Mouse (Mus musculus) cerebellum, adult (tissue): ENCODE measurements around the gene Bmp7.

Experiments used
- ATAC-seq: cut with Nextera tagmentation; 2 replicates; pipeline ENCODE4 v1.9.2; 2017; ENCODE audit warnings: mild to moderate bottlenecking, moderate library complexity, mixed read lengths; ENCODE audit not compliant: insufficient number of reproducible peaks, low FRiP score, low TSS enrichment

The Bmp7 gene

DNA sequence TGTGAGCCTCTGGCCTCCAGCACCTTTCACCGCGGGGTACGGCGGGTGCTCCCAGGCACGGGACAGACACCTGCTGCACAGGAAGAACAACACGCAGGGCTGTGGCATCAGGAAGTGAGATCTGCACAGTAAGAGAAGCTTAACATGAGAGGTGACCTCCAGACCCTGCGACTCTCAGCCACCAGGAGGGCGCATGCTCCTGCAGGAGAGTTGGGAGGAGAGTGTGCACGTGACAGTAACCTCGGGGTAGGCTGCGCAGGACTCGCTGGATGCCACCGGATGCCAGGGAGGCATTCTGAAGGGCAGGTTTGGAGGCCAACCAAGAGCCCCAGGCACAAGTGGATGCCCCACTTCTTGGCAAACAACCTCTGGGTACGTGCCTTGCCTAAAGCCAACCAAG lies 26.1 kb downstream of the Bmp7 start:
- no peak for ATAC-seq

DNA sequence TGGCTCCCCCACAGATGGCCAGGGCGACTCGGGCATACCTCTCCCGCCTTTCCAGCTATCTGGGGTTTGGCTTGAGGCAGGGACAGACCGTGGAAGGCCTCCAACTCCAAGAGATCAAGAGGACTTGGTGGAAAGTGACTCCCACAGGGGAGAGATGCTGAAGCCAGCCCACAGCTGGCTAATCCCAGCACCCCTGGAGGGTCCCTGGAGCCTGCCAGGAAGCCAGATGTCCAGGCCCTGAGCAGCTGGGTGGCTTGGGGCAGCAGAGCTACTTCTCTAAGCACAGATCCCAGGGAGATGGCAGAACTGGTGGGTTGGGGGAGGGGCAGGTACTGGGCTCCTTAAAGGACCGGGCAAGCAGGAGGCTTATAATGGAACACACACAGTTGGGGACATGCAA lies 28.4 kb downstream of the Bmp7 start:
- no peak for ATAC-seq

DNA sequence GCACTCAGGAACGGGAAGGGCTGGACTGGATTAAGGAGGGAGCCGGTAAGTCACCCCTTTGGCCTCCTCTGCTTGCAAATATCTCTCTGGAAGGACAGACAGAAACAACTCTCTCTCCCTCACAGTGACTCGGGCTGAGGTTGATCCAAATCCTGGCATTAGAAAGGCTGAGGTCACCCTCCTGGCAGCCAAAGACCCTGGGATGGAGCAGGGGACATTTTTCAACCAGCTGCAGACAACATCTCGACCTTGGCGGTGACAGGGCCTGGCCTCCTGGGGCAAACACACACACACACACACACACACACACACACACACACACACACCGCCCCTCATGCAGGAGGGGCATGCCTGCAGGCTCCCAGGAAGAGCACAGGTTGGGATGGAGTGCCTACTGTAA lies 29.0 kb downstream of the Bmp7 start:
- ATAC-seq = no peak

DNA sequence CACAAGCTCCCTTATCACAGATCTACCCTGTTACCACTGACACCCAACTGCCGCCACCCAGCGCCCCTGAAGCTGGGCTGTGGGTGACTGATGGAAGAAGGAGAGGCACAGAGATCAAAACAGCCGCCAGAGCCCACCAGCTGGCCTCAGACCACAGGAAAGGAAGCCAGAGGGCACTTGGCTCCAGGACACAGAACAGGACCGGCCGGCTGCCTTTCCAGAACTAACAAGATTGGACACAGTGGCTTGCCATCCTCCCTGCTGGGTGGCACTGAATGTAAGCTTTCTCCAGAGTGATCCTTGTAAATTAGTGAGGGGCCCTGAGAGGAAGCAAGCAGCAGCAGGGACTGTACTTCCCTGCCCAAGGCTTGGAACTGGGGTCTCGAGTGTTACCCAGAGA lies 30.7 kb downstream of the Bmp7 start:
- no peak for ATAC-seq

DNA sequence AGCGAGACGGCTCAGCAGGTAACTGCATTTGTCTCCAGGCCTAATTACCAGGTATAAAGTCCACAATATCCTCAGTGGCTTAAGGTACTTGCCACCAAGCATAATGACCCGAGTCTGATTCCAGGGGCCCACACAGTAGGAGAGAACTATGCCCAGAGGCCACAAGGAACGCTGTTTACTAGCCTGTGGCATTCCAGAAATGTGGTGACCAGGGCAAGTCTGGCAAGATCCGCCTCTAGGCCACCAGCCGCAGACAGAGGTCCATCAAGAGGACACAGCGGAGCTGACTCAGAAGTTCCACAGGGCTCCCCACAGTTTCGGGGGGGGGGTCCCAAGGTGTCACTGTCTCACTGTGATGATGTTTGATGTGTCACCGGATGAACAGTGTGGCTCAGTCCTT lies 34.0 kb downstream of the Bmp7 start:
- ATAC-seq = no peak

DNA sequence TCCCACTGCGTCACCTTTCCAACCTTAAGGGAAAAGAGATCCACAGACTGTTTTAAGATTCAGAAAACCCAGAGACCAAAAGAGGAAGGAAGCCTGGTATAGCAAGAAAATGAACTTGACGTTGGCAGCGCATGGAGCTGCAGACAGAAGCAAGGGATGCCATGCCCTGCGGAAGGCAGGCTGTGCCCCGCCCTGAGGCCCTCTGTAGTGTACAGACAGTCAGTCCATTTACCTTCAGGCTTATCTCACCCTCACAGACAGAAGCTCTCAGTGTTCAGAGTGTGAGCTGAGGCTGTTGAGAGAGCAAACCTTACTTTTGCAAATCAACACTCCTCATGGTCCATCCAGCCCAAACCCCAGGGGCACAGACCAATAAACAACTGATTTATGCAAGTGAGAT lies 35.1 kb downstream of the Bmp7 start:
- ATAC-seq = no peak

DNA sequence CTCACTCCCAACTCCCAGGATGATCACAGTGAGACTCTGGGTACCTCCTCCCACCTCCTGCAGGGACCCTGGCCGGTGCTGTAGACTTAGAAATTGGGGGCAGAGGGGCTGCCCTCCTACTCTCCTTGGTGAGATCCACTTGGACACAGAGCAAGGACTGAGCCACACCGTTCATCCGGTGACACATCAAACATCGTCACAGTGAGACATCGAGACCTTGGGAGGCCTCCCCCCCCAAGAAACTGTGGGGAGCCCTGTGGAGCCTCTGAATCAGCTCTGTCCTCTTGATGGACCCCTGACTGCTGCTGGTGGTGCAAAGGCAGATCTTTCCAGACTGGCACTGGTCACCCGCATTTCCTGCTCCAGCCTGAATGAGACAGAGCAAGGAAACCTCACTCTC lies 35.5 kb downstream of the Bmp7 start:
- ATAC-seq = no peak

DNA sequence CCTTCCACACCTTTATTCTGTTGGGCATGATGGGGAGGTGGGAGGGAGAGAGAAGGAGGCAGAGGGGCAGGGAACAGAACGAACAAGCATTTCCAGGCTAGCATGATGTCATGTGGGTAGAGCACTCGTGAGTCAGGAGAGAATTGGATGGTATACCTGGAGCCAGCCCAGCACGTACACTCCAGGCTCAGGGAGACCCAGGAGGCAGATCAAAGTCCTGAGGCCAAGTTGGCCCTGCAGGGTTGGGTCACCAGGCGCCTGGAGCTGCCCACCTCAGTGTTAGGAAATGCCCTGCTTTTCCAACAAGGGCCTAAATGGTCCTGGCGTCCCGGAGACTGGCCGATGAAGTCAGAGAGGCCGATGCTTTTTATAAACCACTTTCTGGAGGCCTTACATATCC lies 36.6 kb downstream of the Bmp7 start:
- no peak for ATAC-seq

DNA sequence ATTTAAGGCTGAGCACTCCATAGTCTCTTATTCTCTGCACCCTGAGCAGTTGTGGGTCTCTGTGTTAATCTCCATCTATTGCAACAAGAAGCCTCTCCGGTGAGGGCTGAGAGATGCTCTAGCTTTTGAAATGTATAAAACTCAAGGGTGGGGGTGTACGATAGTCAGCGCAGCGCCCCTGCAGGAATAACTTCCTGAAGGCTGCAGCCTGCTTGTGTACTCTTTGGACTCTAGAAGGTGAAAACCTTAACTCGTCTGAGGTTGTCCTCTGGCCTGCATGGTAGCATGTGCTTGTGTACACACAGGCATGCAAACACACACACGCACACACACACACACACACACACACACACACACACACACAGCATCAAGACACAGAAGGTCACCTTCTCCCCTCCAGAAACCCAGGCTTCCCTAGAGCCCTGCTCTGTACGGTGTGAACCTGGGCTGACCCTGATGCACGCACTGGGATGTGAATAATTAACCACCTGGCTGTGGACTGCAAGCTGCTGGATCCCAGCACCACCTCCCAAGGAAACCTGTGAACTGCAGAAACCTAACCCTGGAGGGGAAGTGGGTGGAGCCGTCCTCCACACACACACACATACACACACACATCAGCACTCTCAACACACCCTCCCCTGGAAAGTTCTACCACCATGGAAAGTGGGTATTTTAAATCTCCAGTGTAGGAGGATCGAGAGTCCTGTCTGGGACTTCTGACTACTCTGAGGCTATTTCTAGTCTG lies 39.0 kb downstream of the Bmp7 start:
- ATAC-seq = no peak

DNA sequence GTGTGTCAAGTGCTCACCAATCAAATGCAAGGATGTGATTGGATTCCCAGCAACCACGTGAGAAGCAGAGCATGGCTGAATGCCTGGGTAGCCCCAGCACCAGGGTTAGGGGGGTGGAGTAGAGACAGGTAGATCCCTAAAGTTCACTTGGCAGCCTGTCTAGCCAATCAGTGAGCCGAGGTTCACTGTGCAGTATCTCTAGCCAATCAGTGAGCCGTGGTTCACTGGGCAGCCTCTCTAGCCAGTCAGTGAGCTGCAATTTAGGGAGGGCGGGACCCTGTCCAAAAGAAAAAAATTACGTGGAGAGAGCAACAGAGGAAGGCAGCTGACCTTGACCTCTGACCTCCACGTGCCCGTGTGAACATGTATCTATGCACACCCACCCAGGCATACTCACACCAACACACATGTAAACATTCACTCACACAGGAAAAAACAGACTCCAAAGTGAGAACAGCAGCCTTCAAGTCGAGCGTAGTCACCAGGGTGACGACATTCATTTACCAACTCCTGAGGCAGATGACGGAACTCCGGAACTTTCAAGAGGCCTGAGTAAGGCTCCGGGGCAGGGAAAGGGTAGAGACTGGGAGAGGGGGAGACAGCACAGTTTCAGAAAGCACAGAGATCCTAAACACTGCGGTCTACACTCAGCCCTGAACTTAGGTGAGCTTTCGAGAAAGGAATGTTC lies 50.2 kb downstream of the Bmp7 start:
- ATAC-seq = no peak

DNA sequence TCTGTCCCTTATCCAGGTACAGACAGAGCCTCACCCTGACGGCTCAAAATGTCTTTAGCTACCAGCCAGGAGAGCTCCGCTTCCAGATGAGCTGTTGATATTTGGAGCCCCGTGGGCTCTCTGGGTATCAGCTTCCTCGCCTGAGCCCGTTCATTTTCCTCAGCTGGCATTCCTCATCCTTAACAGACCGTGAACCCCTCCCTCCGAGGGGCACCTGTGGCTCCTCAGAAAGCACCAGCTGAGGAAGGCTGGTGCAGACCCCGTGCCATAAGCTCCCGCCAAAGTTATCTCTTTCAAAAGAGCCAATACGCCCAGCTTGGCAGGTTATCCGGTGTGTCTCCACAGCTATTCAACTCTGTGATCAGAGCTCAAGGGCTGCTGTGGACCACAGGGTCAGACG lies 50.9 kb downstream of the Bmp7 start:
- ATAC-seq = no peak

DNA sequence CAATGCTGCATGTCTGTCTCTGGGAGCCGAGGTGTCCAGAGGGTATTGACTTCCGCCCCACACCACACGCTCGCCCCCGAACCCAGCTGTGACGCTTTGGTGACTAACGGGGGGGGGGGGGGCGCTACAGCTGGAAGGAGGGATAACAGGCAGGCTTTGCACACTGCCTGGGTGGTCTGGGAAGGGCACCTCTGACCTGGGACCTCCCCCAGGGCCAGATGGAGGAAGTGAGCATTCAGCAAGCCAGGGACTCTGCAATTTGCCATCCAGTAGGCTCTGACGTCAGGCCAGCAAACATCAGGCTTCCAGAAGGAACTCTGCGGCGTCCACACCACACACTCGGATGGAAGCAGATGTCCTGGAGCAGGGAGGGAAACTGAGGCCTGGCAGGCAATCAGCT lies 52.0 kb downstream of the Bmp7 start:
- no peak for ATAC-seq

DNA sequence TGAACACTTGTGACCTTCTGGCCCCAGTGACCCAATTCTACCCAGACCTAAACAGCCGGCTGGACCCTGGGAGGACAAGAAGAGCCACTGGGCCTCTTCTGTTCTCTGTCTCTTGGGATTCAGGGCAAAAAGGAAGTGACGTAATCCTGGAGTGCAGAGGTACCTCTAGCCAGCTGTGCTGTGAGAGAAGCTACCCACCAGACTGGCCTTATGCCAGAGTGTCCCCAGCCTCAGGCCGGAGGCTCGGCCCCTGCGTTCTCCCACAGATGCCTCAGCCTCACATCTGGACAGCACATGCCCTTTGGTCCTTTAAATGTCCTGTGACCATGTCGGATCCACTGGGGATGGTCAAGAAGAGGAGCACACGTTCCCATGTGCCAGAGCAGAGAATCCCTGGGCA lies 54.3 kb downstream of the Bmp7 start:
- ATAC-seq = no peak

DNA sequence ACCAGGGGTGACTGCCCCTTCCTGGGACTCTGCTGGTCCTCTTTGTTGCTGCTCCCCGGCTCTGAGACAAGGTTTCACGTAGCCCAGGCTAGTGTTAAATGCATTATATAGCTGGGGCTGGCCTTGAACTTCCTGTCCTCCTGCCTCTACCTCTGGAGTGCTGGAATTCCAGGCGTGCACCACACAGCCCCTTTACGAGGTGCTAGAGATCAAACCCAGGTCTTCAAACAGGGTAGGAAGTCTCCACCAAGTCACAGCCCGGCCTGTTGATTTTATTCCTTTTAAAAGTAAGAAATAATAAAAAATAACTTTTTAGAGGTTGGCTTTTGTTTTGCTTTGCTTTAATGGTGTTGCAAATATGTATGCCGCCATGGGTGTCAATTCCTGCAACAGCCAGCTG lies 55.5 kb downstream of the Bmp7 start:
- ATAC-seq = no peak

DNA sequence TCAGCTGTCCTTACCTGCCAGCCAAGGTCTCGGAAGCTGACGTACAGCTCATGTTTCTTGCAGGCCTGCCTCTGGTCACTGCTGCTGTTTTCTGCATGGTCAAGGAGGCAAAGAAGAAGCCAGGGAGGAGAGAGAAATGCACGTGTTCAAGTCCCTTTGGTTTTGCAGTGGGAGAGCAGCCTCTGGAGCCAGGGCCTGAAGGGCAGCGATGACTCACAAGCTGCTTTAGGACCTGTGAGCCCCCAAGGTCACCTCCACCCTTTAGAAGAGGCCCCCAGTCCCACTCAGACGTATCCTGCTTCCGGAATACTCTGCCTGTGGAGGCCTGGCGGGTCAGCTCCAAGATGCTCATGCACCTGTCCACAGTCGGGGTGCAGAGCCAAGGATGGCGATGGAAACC lies 64.9 kb downstream of the Bmp7 start:
- ATAC-seq = no peak

DNA sequence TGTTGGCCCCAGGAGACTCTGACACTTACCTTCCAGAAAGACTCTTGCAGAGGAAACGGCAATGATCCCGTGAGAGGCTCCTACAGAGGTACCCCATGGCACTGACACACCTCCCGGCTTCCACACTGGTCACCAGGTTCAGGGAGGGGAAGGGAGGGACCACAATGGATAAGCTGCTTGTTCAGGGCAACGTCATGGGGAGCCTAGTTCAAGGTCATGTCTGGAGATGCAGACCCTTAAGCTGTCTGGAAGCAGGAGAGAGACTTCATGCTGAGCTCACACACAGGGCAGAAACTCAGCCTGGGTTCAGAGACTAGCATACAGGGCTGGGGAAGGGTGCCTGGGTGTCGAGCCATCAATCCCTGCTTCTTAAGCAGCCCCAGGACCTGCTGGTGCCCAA lies 73.8 kb downstream of the Bmp7 start:
- ATAC-seq = no peak

DNA sequence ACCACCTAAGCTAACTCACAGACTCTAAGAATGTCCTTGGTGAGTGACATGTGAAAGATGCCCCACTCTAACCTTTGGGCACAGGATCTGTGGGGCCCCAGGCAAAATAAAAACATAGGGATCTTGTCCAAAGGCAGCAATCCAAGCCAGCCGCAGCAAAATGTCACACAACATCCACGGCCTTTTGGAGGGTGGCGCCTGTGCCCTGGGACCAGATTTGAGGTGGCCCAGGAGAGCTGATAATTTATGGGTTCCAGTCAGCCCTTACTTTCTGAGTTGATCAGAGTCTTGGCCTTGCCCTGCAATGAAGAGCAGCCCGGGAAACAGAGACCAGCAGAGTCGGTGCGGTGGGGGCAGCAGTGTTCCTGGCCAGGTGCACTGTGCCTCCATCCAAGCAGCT lies 75.0 kb downstream of the Bmp7 start:
- ATAC-seq = no peak

DNA sequence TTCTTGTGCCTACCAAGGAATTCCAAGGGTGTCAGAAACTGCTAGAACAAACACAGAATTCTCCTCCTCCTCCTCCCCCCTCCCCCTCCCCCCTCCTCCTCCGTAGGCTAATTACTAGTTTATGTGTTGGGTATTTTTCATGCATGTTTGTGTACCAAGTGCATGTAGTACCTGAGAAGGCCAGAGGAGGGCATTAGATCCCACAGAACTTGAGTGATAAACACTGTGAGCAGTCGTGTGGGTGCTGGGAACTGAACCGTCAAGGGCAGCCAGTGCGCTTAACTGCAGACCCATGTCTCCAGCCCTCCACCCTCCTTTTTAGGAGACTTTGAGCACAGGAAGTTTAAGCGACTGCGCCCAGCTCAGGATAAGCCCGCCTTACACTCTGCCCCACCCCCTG lies 75.6 kb downstream of the Bmp7 start:
- ATAC-seq = no peak

DNA sequence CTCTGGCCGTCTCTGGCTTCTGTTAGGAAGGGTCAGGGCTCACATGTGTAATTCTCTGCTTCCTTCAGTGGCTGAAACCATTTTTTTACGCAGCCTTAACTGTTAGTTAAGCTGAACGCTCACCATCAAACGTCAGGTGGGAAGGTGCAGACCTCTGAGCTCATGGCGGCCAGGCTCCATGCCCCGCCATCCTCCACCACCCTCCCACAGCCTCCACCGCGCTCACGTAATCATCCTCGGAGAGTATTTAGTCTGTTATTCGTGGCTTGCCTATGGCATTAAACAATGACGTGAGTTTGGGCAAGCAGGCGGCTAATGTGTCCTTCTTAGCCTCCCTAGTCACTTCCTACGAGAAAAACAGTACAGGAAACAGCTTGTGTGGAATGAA lies 76.7 kb downstream of the Bmp7 start:
- no peak for ATAC-seq

DNA sequence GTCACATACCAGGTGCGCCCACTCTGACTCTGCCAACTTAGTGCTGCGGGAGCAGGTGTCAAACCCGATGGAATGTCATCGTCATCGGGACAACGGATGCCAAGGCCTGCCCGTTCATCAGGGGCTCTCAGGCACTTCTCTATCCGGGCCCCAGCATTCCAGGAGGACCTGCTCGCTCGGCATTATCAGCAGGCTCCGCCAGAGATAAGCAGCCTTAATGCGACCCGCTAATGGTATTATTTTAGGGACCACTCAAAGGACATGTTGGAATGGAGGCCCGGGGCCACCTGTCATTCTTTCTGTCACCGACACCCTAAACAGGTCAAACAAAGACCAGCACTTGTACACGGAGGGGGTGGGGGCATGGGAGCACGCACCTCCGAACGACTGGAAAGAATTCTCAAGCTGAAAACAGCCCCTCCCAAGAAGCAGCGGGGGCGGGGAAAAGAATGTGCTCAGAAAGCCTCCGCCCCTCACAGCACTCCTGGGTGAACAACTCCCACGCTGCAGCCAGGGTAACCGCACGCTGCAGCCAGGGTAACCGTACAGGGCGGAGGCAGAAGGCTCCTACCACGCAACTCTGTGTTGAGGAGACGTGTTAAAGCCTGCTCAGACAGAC lies 77.2 kb downstream of the Bmp7 start:
- 0 out of 2 replicates have a peak, but pooled peaks have one; percentile 43 for ATAC-seq

DNA sequence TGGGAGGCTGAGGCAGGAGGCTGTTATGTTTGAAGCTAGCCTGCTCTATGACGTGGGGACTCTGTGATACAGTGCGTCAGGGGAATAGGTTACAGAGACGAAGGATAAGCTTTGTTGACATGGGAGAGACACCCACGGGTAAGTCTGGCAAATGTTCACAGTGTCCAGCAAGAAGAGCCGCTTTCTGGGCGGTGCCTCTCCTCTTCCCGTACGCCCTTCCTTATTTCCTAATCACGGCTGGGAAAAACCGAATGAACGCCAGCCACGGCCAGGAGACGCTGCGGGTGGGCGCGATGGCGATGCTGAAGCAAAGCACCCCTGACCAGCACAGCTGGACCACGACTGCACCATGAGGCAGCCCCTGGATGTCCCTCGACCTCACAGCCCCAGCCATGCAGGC lies 77.7 kb downstream of the Bmp7 start:
- ATAC-seq = no peak

DNA sequence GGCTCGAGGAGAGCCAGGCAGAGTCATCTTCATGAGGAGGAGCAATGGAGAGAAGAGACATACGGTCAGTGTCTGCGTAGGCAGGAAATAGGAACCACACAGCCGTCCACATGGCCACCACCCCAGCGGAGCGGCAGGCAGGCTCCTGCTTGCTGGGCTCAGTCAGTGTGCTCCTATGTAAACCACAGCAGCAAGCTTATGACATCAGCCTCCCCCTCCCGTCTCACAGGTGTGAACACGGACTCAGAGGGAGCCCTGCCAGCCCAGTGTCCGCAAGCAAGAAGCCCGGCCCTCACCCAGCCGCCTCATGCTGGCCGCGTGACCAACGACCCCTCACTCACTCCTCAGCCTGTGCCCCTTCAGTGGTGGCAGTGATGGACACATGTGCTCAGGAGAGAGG lies 78.5 kb downstream of the Bmp7 start:
- ATAC-seq = no peak
